Mouse (Mus musculus) liver, embryonic 11.5 days (tissue): ENCODE measurements around the gene Serpina1f. TPM values are rescaled to one million over a fixed set of nuclear protein-coding genes. Genes with fewer than 3 reads are reported as not detected.
"Not testable (repeated sequence)": the region's sequence is repeated elsewhere in the genome, so short reads cannot be mapped to it uniquely, and the experiment has no call there.

Source experiments
- ATAC-seq: fragments of 200-750 bp; cut with Nextera tagmentation; replicated peaks from 2 replicates; pipeline ENCODE4 v1.8.0; 2017; ENCODE audit warnings: moderate number of reproducible peaks, mild to moderate bottlenecking, moderate TSS enrichment, moderate library complexity; ENCODE audit not compliant: low FRiP score
- DNase-seq: peaks from one replicate; pipeline ENCODE4 v3.0.0-alpha.2; 2017; ENCODE audit warnings: low spot score
- H3K27ac ChIP-seq: fragments of 300-500 bp; sonication (generic); 2 replicates; pipeline ENCODE4 v1.5.1; 2014; ENCODE audit warnings: mild to moderate bottlenecking, low read depth, low read length, control low read depth
- H3K27me3 ChIP-seq: fragments of 300-500 bp; sonication (generic); replicated peaks from 2 replicates; pipeline ENCODE4 v1.6.1; 2014; ENCODE audit warnings: low read length, mixed read lengths; ENCODE audit not compliant: control insufficient read depth, insufficient read depth
- H3K36me3 ChIP-seq: fragments of 300-500 bp; sonication (generic); 2 replicates; pipeline ENCODE4 v1.6.1; 2014; ENCODE audit warnings: mild to moderate bottlenecking, low read length, moderate library complexity, mixed read lengths; ENCODE audit not compliant: control insufficient read depth, insufficient read depth
- H3K4me1 ChIP-seq: fragments of 300-500 bp; sonication (generic); replicated peaks from 2 replicates; pipeline ENCODE4 v1.6.1; 2014; ENCODE audit warnings: low read length, mixed read lengths; ENCODE audit not compliant: control insufficient read depth, insufficient read depth
- H3K4me2 ChIP-seq: fragments of 300-500 bp; sonication (generic); 2 replicates; pipeline ENCODE4 v1.6.1; 2014; ENCODE audit warnings: mild to moderate bottlenecking, control low read depth, moderate library complexity
- H3K4me3 ChIP-seq: fragments of 300-500 bp; sonication (generic); 2 replicates; pipeline ENCODE4 v1.5.1; 2014; ENCODE audit warnings: low read depth, low read length, control low read depth
- H3K9ac ChIP-seq: fragments of 300-500 bp; sonication (generic); 2 replicates; pipeline ENCODE4 v1.6.1; 2014; ENCODE audit warnings: low read depth, low read length, control low read depth
- H3K9me3 ChIP-seq: fragments of 300-500 bp; sonication (generic); 2 replicates; pipeline ENCODE4 v1.6.1; 2016; ENCODE audit warnings: low read length, inconsistent platforms, mixed read lengths; ENCODE audit not compliant: control insufficient read depth
- WGBS: fragments of 180-500 bp; shearing (Covaris S2); extraction: QIAGEN DNeasy Blood & Tissue Kit; methylation state at CpG from one replicate; pipeline ENCODE4 v1.1.7; 2014; 5-methylcytosine and 5-hydroxymethylcytosine counted together
- polyA plus RNA-seq: library from polyadenylated mRNA; unstranded; fragments of >200 nt; fragmentation: Nextera tagmentation; extraction: Ambion mirVana; gene quantifications from 2 replicates; pipeline ENCODE4 v1.2.1, GENCODE M21; 2014

The Serpina1f gene
- polyA plus RNA-seq, result 0.16 and 0.17 TPM in 2 replicates

GRCm38 (mm10) chr12:103695429-103695828 lies at the start of gene Serpina1f:
TSS of gene Serpina1f (minus strand) at chr12:103695529.
- H3K27me3 ChIP-seq, result no peaks in the 10 kb centered on the region
- whole genome bisulfite sequencing, result 85% methylated on average over 8 of the region's 8 CpGs
- H3K36me3 ChIP-seq, result no peaks in the 10 kb centered on the region
- DNase-seq (no peak), ATAC-seq (no peak)
- no peak within 1 kb of the TSS for H3K27ac ChIP-seq
- no peak within 1 kb of the TSS for H3K9ac ChIP-seq
- no peaks in the 10 kb centered on the region for H3K4me1 ChIP-seq
- H3K9me3 ChIP-seq, result no peaks in the 10 kb centered on the region
- H3K4me3 ChIP-seq, result no peak within 1 kb of the TSS
- no peak within 1 kb of the TSS for H3K4me2 ChIP-seq

- not testable (repeated sequence) for H3K4me1 ChIP-seq, ATAC-seq, H3K9ac ChIP-seq, DNase-seq, H3K4me2 ChIP-seq, H3K36me3 ChIP-seq, H3K9me3 ChIP-seq, H3K27ac ChIP-seq, H3K27me3 ChIP-seq
- H3K4me3 ChIP-seq, result peak overlapping the region; percentile 38
- 66% methylated on average over 5 of the region's 6 CpGs for WGBS
These were observed 42.7 kb upstream of the Serpina1f start for GRCm38 (mm10) chr12:103737791-103738580.

- H3K4me1 ChIP-seq, H3K9ac ChIP-seq, DNase-seq, H3K9me3 ChIP-seq, H3K36me3 ChIP-seq, ATAC-seq, H3K27me3 ChIP-seq, H3K27ac ChIP-seq, H3K4me2 ChIP-seq, H3K4me3 ChIP-seq: not testable (repeated sequence)
- 81% methylated on average over 4 of the region's 4 CpGs for WGBS
These were observed 40.2 kb upstream of the Serpina1f start for GRCm38 (mm10) chr12:103735566-103735965.

GRCm38 (mm10) chr12:103735101-103735500 lies 39.8 kb upstream of the Serpina1f start:
- not testable (repeated sequence) for H3K9ac ChIP-seq, H3K4me2 ChIP-seq, ATAC-seq, H3K4me1 ChIP-seq, H3K36me3 ChIP-seq, H3K4me3 ChIP-seq, H3K27me3 ChIP-seq, DNase-seq, H3K9me3 ChIP-seq, H3K27ac ChIP-seq
- 67% methylated on average over 4 of the region's 4 CpGs for WGBS

GRCm38 (mm10) chr12:103711537-103711936 lies 16.2 kb upstream of the Serpina1f start:
- WGBS, result 71% methylated on average over 3 of the region's 3 CpGs

GRCm38 (mm10) chr12:103710405-103710804 lies 15.1 kb upstream of the Serpina1f start:
- no peaks in the 10 kb centered on the region for H3K36me3 ChIP-seq
- H3K9ac ChIP-seq, result no peak overlapping the region
- no peaks in the 10 kb centered on the region; the same call in 1 of the 2 replicates for H3K9me3 ChIP-seq
- DNase-seq, result no peak
- WGBS, result 64% methylated on average over 1 of the region's 1 CpGs
- H3K4me2 ChIP-seq, result no peak overlapping the region
- ATAC-seq, result no peak
- H3K4me1 ChIP-seq, result no peaks in the 10 kb centered on the region
- no peak overlapping the region for H3K4me3 ChIP-seq
- H3K27ac ChIP-seq, result no peak overlapping the region
- no peaks in the 10 kb centered on the region for H3K27me3 ChIP-seq

More at GRCm38 (mm10) chr12:103711537-103711936, 16.2 kb upstream of the Serpina1f start:
- H3K4me3 ChIP-seq, result no peak overlapping the region
- H3K9me3 ChIP-seq, result no peaks in the 10 kb centered on the region; the same call in 1 of the 2 replicates
- H3K27me3 ChIP-seq, result no peaks in the 10 kb centered on the region
- no peak for DNase-seq
- no peak overlapping the region for H3K9ac ChIP-seq
- H3K4me2 ChIP-seq, result no peak overlapping the region
- no peak for ATAC-seq
- H3K27ac ChIP-seq, result no peak overlapping the region
- H3K4me1 ChIP-seq, result no peaks in the 10 kb centered on the region
- H3K36me3 ChIP-seq, result no peaks in the 10 kb centered on the region

GRCm38 (mm10) chr12:103706113-103706512 lies 10.8 kb upstream of the Serpina1f start:
- H3K27me3 ChIP-seq, result no peaks in the 10 kb centered on the region
- no peaks in the 10 kb centered on the region for H3K36me3 ChIP-seq
- no peak overlapping the region for H3K9ac ChIP-seq
- no peak for DNase-seq
- 39% methylated on average over 4 of the region's 4 CpGs for WGBS
- no peaks in the 10 kb centered on the region for H3K4me1 ChIP-seq
- H3K27ac ChIP-seq, result peak overlapping the region; percentile 25; the same call in 1 of the 2 replicates
- H3K4me3 ChIP-seq, result no peak overlapping the region
- H3K9me3 ChIP-seq, result no peaks in the 10 kb centered on the region; the same call in 1 of the 2 replicates
- H3K4me2 ChIP-seq, result no peak overlapping the region
- ATAC-seq, result peak; percentile 34; the same call in 1 of the 2 replicates

GRCm38 (mm10) chr12:103705547-103705946 lies 10.2 kb upstream of the Serpina1f start:
- Histone ChIP-seq H3K27ac (0 out of 2 replicates have a peak overlapping the region, but pooled peaks have one; percentile 25), H3K36me3 (no peaks in the 10 kb centered on the region), H3K9me3 (no peaks in the 10 kb centered on the region; the same call in 1 of the 2 replicates), H3K9ac (no peak overlapping the region), H3K4me2 (no peak overlapping the region), H3K4me3 (no peak overlapping the region), H3K27me3 (no peaks in the 10 kb centered on the region), H3K4me1 (no peaks in the 10 kb centered on the region)
- ATAC-seq (no peak), DNase-seq (no peak)
- WGBS, result 54% methylated on average over 2 of the region's 2 CpGs
